Mouse (Mus musculus) forebrain, embryonic 12.5 days (tissue): ENCODE results near the gene Crp. TPM values are rescaled to one million over a fixed set of nuclear protein-coding genes. Genes with fewer than 3 reads are reported as not detected.

Experiments used
- ATAC-seq: fragments of 200-750 bp; cut with Nextera tagmentation; 2 replicates; pipeline ENCODE4 v1.8.0; 2017; ENCODE audit warnings: moderate TSS enrichment; ENCODE audit not compliant: low FRiP score
- H3K27ac ChIP-seq: fragments of 300-500 bp; sonication (generic); 2 replicates; pipeline ENCODE4 v1.5.1; 2016; ENCODE audit warnings: mild to moderate bottlenecking
- H3K27me3 ChIP-seq: fragments of 300-500 bp; sonication (generic); 2 replicates; pipeline ENCODE4 v1.6.1; 2016; ENCODE audit warnings: mild to moderate bottlenecking
- H3K36me3 ChIP-seq: fragments of 300-500 bp; sonication (generic); replicated peaks from 2 replicates; pipeline ENCODE4 v1.6.1; 2016; ENCODE audit warnings: mild to moderate bottlenecking
- H3K4me1 ChIP-seq: fragments of 300-500 bp; sonication (generic); 2 replicates; pipeline ENCODE4 v1.6.1; 2016
- H3K4me2 ChIP-seq: fragments of 300-500 bp; sonication (generic); 2 replicates; pipeline ENCODE4 v1.6.1; 2016; ENCODE audit warnings: mild to moderate bottlenecking, moderate library complexity
- H3K4me3 ChIP-seq: fragments of 300-500 bp; sonication (generic); replicated peaks from 2 replicates; pipeline ENCODE4 v1.5.1; 2016; ENCODE audit warnings: mild to moderate bottlenecking
- H3K9ac ChIP-seq: fragments of 300-500 bp; sonication (generic); 2 replicates; pipeline ENCODE4 v1.6.1; 2016; ENCODE audit warnings: mild to moderate bottlenecking
- H3K9me3 ChIP-seq: fragments of 300-500 bp; sonication (generic); 2 replicates; pipeline ENCODE4 v1.6.1; 2016
- WGBS: fragments of 180-500 bp; shearing (Covaris S2); methylation state at CpG from one replicate; pipeline ENCODE4 v1.1.7; 2016; 5-methylcytosine and 5-hydroxymethylcytosine counted together
- polyA plus RNA-seq: library from polyadenylated mRNA; unstranded; fragments of >200 nt; fragmentation: Nextera tagmentation; extraction: Ambion mirVana; gene quantifications from 2 replicates; pipeline ENCODE4 v1.2.1, GENCODE M21; 2016

Gene Crp
- polyA plus RNA-seq, 1 experiment from 2014 or later, result not detected

GRCm38 (mm10) chr1:172683551-172683950, 14.3 kb upstream of the Crp start:
- ATAC-seq, result no peak
- no peaks in the 10 kb centered on the region for H3K4me1 ChIP-seq
- H3K36me3 ChIP-seq, result no peaks in the 10 kb centered on the region
- no peak overlapping the region for H3K4me2 ChIP-seq
- no peaks in the 10 kb centered on the region for H3K9me3 ChIP-seq
- H3K4me3 ChIP-seq, result no peak overlapping the region
- 82% methylated on average over 5 of the region's 5 CpGs for WGBS
- no peak overlapping the region for H3K27ac ChIP-seq
- H3K27me3 ChIP-seq, result no peaks in the 10 kb centered on the region
- H3K9ac ChIP-seq, result no peak overlapping the region

GRCm38 (mm10) chr1:172683957-172684356, 13.9 kb upstream of the Crp start:
- no peaks in the 10 kb centered on the region for H3K9me3 ChIP-seq

GRCm38 (mm10) chr1:172685178-172685577, 12.7 kb upstream of the Crp start:
- no peak overlapping the region for H3K9ac ChIP-seq
- no peak overlapping the region for H3K27ac ChIP-seq
- no peaks in the 10 kb centered on the region for H3K4me1 ChIP-seq
- ATAC-seq, result no peak
- H3K27me3 ChIP-seq, result no peaks in the 10 kb centered on the region
- no peaks in the 10 kb centered on the region for H3K36me3 ChIP-seq
- H3K4me2 ChIP-seq, result no peak overlapping the region
- H3K9me3 ChIP-seq, result no peaks in the 10 kb centered on the region
- no peak overlapping the region for H3K4me3 ChIP-seq
- 86% methylated on average over 3 of the region's 3 CpGs for WGBS

More at GRCm38 (mm10) chr1:172683957-172684356, 13.9 kb upstream of the Crp start:
- Histone ChIP-seq H3K4me2 (no peak overlapping the region), H3K36me3 (no peaks in the 10 kb centered on the region), H3K27ac (no peak overlapping the region), H3K27me3 (no peaks in the 10 kb centered on the region), H3K9ac (no peak overlapping the region), H3K4me1 (no peaks in the 10 kb centered on the region), H3K4me3 (no peak overlapping the region)
- no peak for ATAC-seq
- WGBS, result 45% methylated on average over 1 of the region's 1 CpGs

GRCm38 (mm10) chr1:172697422-172697821, 433 bp upstream of the Crp start:
- H3K4me3 ChIP-seq, result no peak overlapping the region
- H3K4me1 ChIP-seq, result no peaks in the 10 kb centered on the region
- no peak overlapping the region for H3K27ac ChIP-seq
- no peaks in the 10 kb centered on the region for H3K36me3 ChIP-seq
- no peaks in the 10 kb centered on the region for H3K27me3 ChIP-seq
- no peak overlapping the region for H3K9ac ChIP-seq
- H3K9me3 ChIP-seq, result no peaks in the 10 kb centered on the region
- ATAC-seq, result no peak
- H3K4me2 ChIP-seq, result no peak overlapping the region

- H3K9ac ChIP-seq, result no peak overlapping the region
- H3K36me3 ChIP-seq, result no peaks in the 10 kb centered on the region
- H3K4me1 ChIP-seq, result no peaks in the 10 kb centered on the region
- no peak overlapping the region for H3K4me2 ChIP-seq
- no peaks in the 10 kb centered on the region for H3K27me3 ChIP-seq
- no peak overlapping the region for H3K4me3 ChIP-seq
- no peak for ATAC-seq
- no peak overlapping the region for H3K27ac ChIP-seq
- H3K9me3 ChIP-seq, result no peaks in the 10 kb centered on the region
- WGBS, result 86% methylated on average over 3 of the region's 3 CpGs
Measured at GRCm38 (mm10) chr1:172700814-172701213, 3.0 kb downstream of the Crp start.

GRCm38 (mm10) chr1:172701381-172701780, 3.5 kb downstream of the Crp start:
- Histone ChIP-seq H3K36me3 (no peaks in the 10 kb centered on the region), H3K9me3 (no peaks in the 10 kb centered on the region), H3K4me3 (no peak overlapping the region), H3K27me3 (no peaks in the 10 kb centered on the region), H3K9ac (no peak overlapping the region), H3K27ac (no peak overlapping the region), H3K4me2 (no peak overlapping the region), H3K4me1 (no peaks in the 10 kb centered on the region)
- 92% methylated on average over 2 of the region's 2 CpGs for WGBS
- ATAC-seq, result no peak

GRCm38 (mm10) chr1:172701901-172702300, 4.0 kb downstream of the Crp start:
- H3K4me1 ChIP-seq, result no peaks in the 10 kb centered on the region
- no peak overlapping the region for H3K4me2 ChIP-seq
- WGBS, result 92% methylated on average over 3 of the region's 3 CpGs
- H3K9me3 ChIP-seq, result no peaks in the 10 kb centered on the region
- H3K27ac ChIP-seq, result no peak overlapping the region
- H3K4me3 ChIP-seq, result no peak overlapping the region
- H3K27me3 ChIP-seq, result no peaks in the 10 kb centered on the region
- H3K9ac ChIP-seq, result no peak overlapping the region
- no peaks in the 10 kb centered on the region for H3K36me3 ChIP-seq
- ATAC-seq, result no peak

GRCm38 (mm10) chr1:172704769-172705168, 6.9 kb downstream of the Crp start:
- 79% methylated on average over 4 of the region's 4 CpGs for WGBS
- no peak overlapping the region for H3K4me2 ChIP-seq
- no peak overlapping the region for H3K9ac ChIP-seq
- no peak overlapping the region for H3K27ac ChIP-seq
- H3K4me1 ChIP-seq, result no peaks in the 10 kb centered on the region
- ATAC-seq, result no peak
- H3K4me3 ChIP-seq, result no peak overlapping the region
- no peaks in the 10 kb centered on the region for H3K36me3 ChIP-seq
- H3K27me3 ChIP-seq, result no peaks in the 10 kb centered on the region
- no peaks in the 10 kb centered on the region for H3K9me3 ChIP-seq

- WGBS, result 93% methylated on average over 4 of the region's 4 CpGs
- Histone ChIP-seq H3K4me3 (no peak overlapping the region), H3K27me3 (no peaks in the 10 kb centered on the region), H3K9ac (no peak overlapping the region), H3K36me3 (no peaks in the 10 kb centered on the region), H3K4me2 (no peak overlapping the region), H3K27ac (no peak overlapping the region), H3K4me1 (no peaks in the 10 kb centered on the region), H3K9me3 (no peaks in the 10 kb centered on the region)
- no peak for ATAC-seq
Measured at GRCm38 (mm10) chr1:172706243-172706642, 8.4 kb downstream of the Crp start.

GRCm38 (mm10) chr1:172709788-172710350, 12.0 kb downstream of the Crp start:
- no peak overlapping the region for H3K4me2 ChIP-seq
- H3K27ac ChIP-seq, result no peak overlapping the region
- WGBS, result 89% methylated on average over 3 of the region's 3 CpGs
- H3K36me3 ChIP-seq, result no peaks in the 10 kb centered on the region
- no peak overlapping the region for H3K9ac ChIP-seq
- ATAC-seq, result no peak
- no peak overlapping the region for H3K4me3 ChIP-seq
- H3K27me3 ChIP-seq, result no peaks in the 10 kb centered on the region
- no peaks in the 10 kb centered on the region for H3K9me3 ChIP-seq
- no peaks in the 10 kb centered on the region for H3K4me1 ChIP-seq

- Histone ChIP-seq H3K27ac (no peak overlapping the region), H3K4me3 (no peak overlapping the region), H3K4me2 (no peak overlapping the region), H3K9me3 (no peaks in the 10 kb centered on the region), H3K4me1 (no peaks in the 10 kb centered on the region), H3K9ac (no peak overlapping the region), H3K36me3 (no peaks in the 10 kb centered on the region), H3K27me3 (no peaks in the 10 kb centered on the region)
- no peak for ATAC-seq
- WGBS, result 76% methylated on average over 2 of the region's 2 CpGs
Measured at GRCm38 (mm10) chr1:172711396-172711795, 13.5 kb downstream of the Crp start.

- WGBS, result 70% methylated on average over 4 of the region's 4 CpGs
- H3K9me3 ChIP-seq, result no peaks in the 10 kb centered on the region
- no peak overlapping the region for H3K27ac ChIP-seq
- no peak overlapping the region for H3K9ac ChIP-seq
- H3K36me3 ChIP-seq, result no peaks in the 10 kb centered on the region
- no peaks in the 10 kb centered on the region for H3K4me1 ChIP-seq
- no peaks in the 10 kb centered on the region for H3K27me3 ChIP-seq
- ATAC-seq, result no peak
- H3K4me2 ChIP-seq, result no peak overlapping the region
- no peak overlapping the region for H3K4me3 ChIP-seq
Measured at GRCm38 (mm10) chr1:172711962-172712361, 14.1 kb downstream of the Crp start.

- H3K4me2 ChIP-seq, result no peak overlapping the region
- no peak overlapping the region for H3K27ac ChIP-seq
- 87% methylated on average over 3 of the region's 3 CpGs for WGBS
- H3K36me3 ChIP-seq, result no peaks in the 10 kb centered on the region
- H3K27me3 ChIP-seq, result no peaks in the 10 kb centered on the region
- no peaks in the 10 kb centered on the region for H3K4me1 ChIP-seq
- no peak for ATAC-seq
- no peak overlapping the region for H3K9ac ChIP-seq
- no peaks in the 10 kb centered on the region for H3K9me3 ChIP-seq
- H3K4me3 ChIP-seq, result no peak overlapping the region
Measured at GRCm38 (mm10) chr1:172751241-172751640, 53.4 kb downstream of the Crp start.
